Mouse (Mus musculus): ENCODE data around the gene Ppp1r37. TPM values are rescaled to one million over a fixed set of nuclear protein-coding genes. Genes with fewer than 3 reads are reported as not detected.

The Ppp1r37 gene
- polyA plus RNA-seq, 1 experiment from 2014 or later: 23.9 TPM

- no peaks in the 10 kb centered on the region for H3K79me2 ChIP-seq (ENCODE audit: inconsistent target)
- no peak overlapping the region for H3K27ac ChIP-seq
- 96% methylated on average over 30 of the region's 31 CpGs for WGBS (ENCODE audit: missing documents)
- no peaks in the 10 kb centered on the region for H3K36me3 ChIP-seq (ENCODE audit: inconsistent target)
- H3K4me3 ChIP-seq (ENCODE audit: inconsistent target): no peak overlapping the region
Observed at GRCm38 (mm10) chr7:19489525-19489924, 73.4 kb downstream of the Ppp1r37 start.

- WGBS (ENCODE audit: missing documents): 98% methylated on average over 7 of the region's 7 CpGs
- Histone ChIP-seq H3K27ac (no peak overlapping the region), H3K4me3 (ENCODE audit: inconsistent target) (no peak overlapping the region), H3K79me2 (ENCODE audit: inconsistent target) (no peaks in the 10 kb centered on the region), H3K36me3 (ENCODE audit: inconsistent target) (no peaks in the 10 kb centered on the region)
Observed at GRCm38 (mm10) chr7:19486549-19486948, 76.3 kb downstream of the Ppp1r37 start.

- Histone ChIP-seq H3K36me3 (ENCODE audit: inconsistent target) (no peaks in the 10 kb centered on the region), H3K79me2 (ENCODE audit: inconsistent target) (no peaks in the 10 kb centered on the region), H3K4me3 (ENCODE audit: inconsistent target) (no peak overlapping the region), H3K27ac (no peak overlapping the region)
- 100% methylated on average over 1 of the region's 1 CpGs for WGBS (ENCODE audit: missing documents)
Observed at GRCm38 (mm10) chr7:19485488-19485887, 77.4 kb downstream of the Ppp1r37 start.

DNA sequence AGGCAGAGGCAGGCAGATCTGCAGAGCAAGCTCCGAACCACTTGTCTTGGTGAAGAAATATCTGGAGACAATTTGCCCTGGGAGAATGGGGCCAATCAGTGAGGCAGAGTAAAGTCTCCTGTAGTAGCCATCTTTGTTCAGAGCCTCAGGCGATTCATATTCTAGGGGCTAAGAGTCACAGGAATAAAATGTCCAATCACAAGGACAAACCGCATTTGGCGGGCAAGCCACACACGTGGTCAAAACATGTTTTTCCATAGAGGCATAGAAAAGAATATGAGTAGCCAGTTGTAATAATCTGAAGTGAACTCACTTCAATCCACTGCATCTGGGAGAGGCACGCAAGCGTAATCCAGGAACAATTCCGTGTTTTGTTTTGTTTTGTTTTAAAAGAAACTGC, 79.6 kb downstream of the Ppp1r37 start:
- Histone ChIP-seq H3K27ac (no peak overlapping the region), H3K36me3 (ENCODE audit: inconsistent target) (no peaks in the 10 kb centered on the region), H3K4me3 (ENCODE audit: inconsistent target) (no peak overlapping the region), H3K79me2 (ENCODE audit: inconsistent target) (no peaks in the 10 kb centered on the region)
- 89% methylated on average over 8 of the region's 8 CpGs for WGBS (ENCODE audit: missing documents)

Other genes with a start within 250 kb of the Ppp1r37 start
- 16.4 to 18.9 TPM (median 16.8 TPM) in 3 replicates for gene Ercc1, start 218.3 kb downstream of the Ppp1r37 start, polyA plus RNA-seq (2018)
- 12.4 to 20.7 TPM (median 20.5 TPM) in 3 replicates for gene Cd3eap, start 203.6 kb downstream of the Ppp1r37 start, polyA plus RNA-seq (2018)
- 2.8 to 2.9 TPM (median 2.8 TPM) in 3 replicates for gene Ppp1r13l, start 203.3 kb downstream of the Ppp1r37 start, polyA plus RNA-seq (2018)
- 5.6 to 14.2 TPM (median 13.1 TPM) in 3 replicates for gene Ercc2, start 181.1 kb downstream of the Ppp1r37 start, polyA plus RNA-seq (2018)
- gene Klc3, start 159.0 kb downstream of the Ppp1r37 start, polyA plus RNA-seq (2018): not detected in 3 replicates
- gene Ckm, start 158.3 kb downstream of the Ppp1r37 start, polyA plus RNA-seq (2018): not detected in 3 replicates
- gene Mark4, start 104.3 kb downstream of the Ppp1r37 start, polyA plus RNA-seq (2018): 13.7 to 20.2 TPM (median 14.9 TPM) in 3 replicates
- gene Exoc3l2, start 99.7 kb downstream of the Ppp1r37 start, polyA plus RNA-seq (2018): 0.07 TPM in 1 of 3 replicates, not detected in the others
- 5.7 to 9.3 TPM (median 6.9 TPM) in 3 replicates for gene Bloc1s3, start 54.7 kb downstream of the Ppp1r37 start, polyA plus RNA-seq (2018)
- 9.4 to 41.1 TPM (median 33.5 TPM) in 3 replicates for gene Trappc6a, start 54.7 kb downstream of the Ppp1r37 start, polyA plus RNA-seq (2018)
- gene Nkpd1, start 45.2 kb downstream of the Ppp1r37 start, polyA plus RNA-seq (2018): not detected in 3 replicates
- gene Zfp296, start 14.2 kb upstream of the Ppp1r37 start, polyA plus RNA-seq (2018): 0.16 to 0.24 TPM in 2 of 3 replicates, not detected in the other
- 16.9 to 46.6 TPM (median 40.7 TPM) in 3 replicates for gene Gemin7, start 14.5 kb upstream of the Ppp1r37 start, polyA plus RNA-seq (2018)
- 14.0 to 24.9 TPM (median 16.3 TPM) in 3 replicates for gene Clasrp, start 41.4 kb upstream of the Ppp1r37 start, polyA plus RNA-seq (2018)
- gene Relb, start 66.4 kb upstream of the Ppp1r37 start, polyA plus RNA-seq (2018): 11.3 to 29.9 TPM (median 15.3 TPM) in 3 replicates
- gene Clptm1, start 102.0 kb upstream of the Ppp1r37 start, polyA plus RNA-seq (2018): 90.5 to 113 TPM (median 108 TPM) in 3 replicates
- gene Apoc2, start 114.9 kb upstream of the Ppp1r37 start, polyA plus RNA-seq (2018): 31.8 to 82.7 TPM (median 33.3 TPM) in 3 replicates
- gene Gm44805, start 118.3 kb upstream of the Ppp1r37 start, polyA plus RNA-seq (2018): not detected in 3 replicates
- 1.1 TPM in 1 of 3 replicates, not detected in the others for gene Apoc4, start 118.4 kb upstream of the Ppp1r37 start, polyA plus RNA-seq (2018)
- 4.3 to 4.7 TPM (median 4.4 TPM) in 3 replicates for gene Apoc1, start 129.6 kb upstream of the Ppp1r37 start, polyA plus RNA-seq (2018)
- 11,661 to 20,761 TPM (median 14,221 TPM) in 3 replicates for gene Apoe, start 136.1 kb upstream of the Ppp1r37 start, polyA plus RNA-seq (2018)
- gene Tomm40, start 152.4 kb upstream of the Ppp1r37 start, polyA plus RNA-seq (2018): 17.8 to 74.1 TPM (median 32.1 TPM) in 3 replicates
- 5.2 to 7.5 TPM (median 5.9 TPM) in 3 replicates for gene Nectin2, start 187.4 kb upstream of the Ppp1r37 start, polyA plus RNA-seq (2018)
- gene Bcam, start 207.9 kb upstream of the Ppp1r37 start, polyA plus RNA-seq (2018): 0.12 to 0.15 TPM (median 0.14 TPM) in 3 replicates
- not detected in 3 replicates for gene Cblc, start 233.7 kb upstream of the Ppp1r37 start, polyA plus RNA-seq (2018)